Mouse (Mus musculus) monocyte, adult 2 months (primary cell): ENCODE measurements around the gene Psmb3.

Experiments used
- DNase-seq, 2 experiments: peaks; one replicate each; pipeline ENCODE4 v3.0.0; 2022; ENCODE audit warnings: low spot score in 2 of 2, low read depth in 1 of 2

The Psmb3 gene

GRCm38 (mm10) chr11:97666794-97667193 is 36.4 kb upstream of the Psmb3 start:
- no peak for DNase-seq

- DNase-seq, result no peak
Observed at GRCm38 (mm10) chr11:97668160-97668559, 35.0 kb upstream of the Psmb3 start.

GRCm38 (mm10) chr11:97669268-97669667 is 33.9 kb upstream of the Psmb3 start:
- DNase-seq, result no peak

GRCm38 (mm10) chr11:97669829-97670228 is 33.4 kb upstream of the Psmb3 start:
- no peak for DNase-seq

- DNase-seq, result no peak
Observed at GRCm38 (mm10) chr11:97670234-97671176, 32.7 kb upstream of the Psmb3 start.

GRCm38 (mm10) chr11:97671177-97671527 is 32.0 kb upstream of the Psmb3 start:
- no peak for DNase-seq

GRCm38 (mm10) chr11:97673148-97673547 is 30.1 kb upstream of the Psmb3 start:
- DNase-seq, result no peak

GRCm38 (mm10) chr11:97676050-97676754 is 27.0 kb upstream of the Psmb3 start:
- no peak for DNase-seq

GRCm38 (mm10) chr11:97677381-97677780 is 25.8 kb upstream of the Psmb3 start:
- no peak for DNase-seq

GRCm38 (mm10) chr11:97677842-97678241 is 25.4 kb upstream of the Psmb3 start:
- no peak for DNase-seq

- no peak for DNase-seq
Observed at GRCm38 (mm10) chr11:97678301-97678700, 24.9 kb upstream of the Psmb3 start.

- no peak for DNase-seq
Observed at GRCm38 (mm10) chr11:97680430-97680829, 22.8 kb upstream of the Psmb3 start.

- DNase-seq, result no peak
Observed at GRCm38 (mm10) chr11:97682504-97683055, 20.6 kb upstream of the Psmb3 start.

- DNase-seq, result no peak
Observed at GRCm38 (mm10) chr11:97684063-97684680, 19.0 kb upstream of the Psmb3 start.

GRCm38 (mm10) chr11:97684766-97685165 is 18.4 kb upstream of the Psmb3 start:
- no peak for DNase-seq

- peak; percentile 52 to 73 for DNase-seq
Observed at GRCm38 (mm10) chr11:97685613-97686321, 17.4 kb upstream of the Psmb3 start, which contains the start of gene Cisd3. Gene Cisd3, plus strand, starts transcription at chr11:97685826.

GRCm38 (mm10) chr11:97686322-97686908 is 16.8 kb upstream of the Psmb3 start:
- no peak for DNase-seq

- no peak for DNase-seq
Observed at GRCm38 (mm10) chr11:97687061-97687460, 16.1 kb upstream of the Psmb3 start.

GRCm38 (mm10) chr11:97689861-97690260 is 13.3 kb upstream of the Psmb3 start:
- no peak for DNase-seq

- DNase-seq, result no peak
Observed at GRCm38 (mm10) chr11:97694435-97694834, 8.8 kb upstream of the Psmb3 start.
